Mouse (Mus musculus) CH12.LX (cell line): ENCODE measurements around the gene Sacs. TPM values are rescaled to one million over a fixed set of nuclear protein-coding genes. Genes with fewer than 3 reads are reported as not detected.

Experiments
- DNase-seq: peaks from one replicate; pipeline ENCODE4 v3.0.0-alpha.2; 2013; ENCODE audit errors: extremely low read depth
- H3K27ac ChIP-seq: 2 replicates; pipeline ENCODE4 v1.5.1; 2012; ENCODE audit warnings: low read depth, mild to moderate bottlenecking, control low read depth, moderate library complexity; ENCODE audit not compliant: insufficient read depth
- H3K27me3 ChIP-seq: replicated peaks from 2 replicates; pipeline ENCODE3; 2012; ENCODE audit warnings: inconsistent platforms
- H3K36me3 ChIP-seq, 2 experiments: replicated peaks in 1 of 2; 2 replicates each; pipeline versions ENCODE3 to v1.6.1; 2012; ENCODE audit warnings: inconsistent platforms in 1 of 2, low read length in 1 of 2, mild to moderate bottlenecking in 1 of 2, mixed read lengths in 1 of 2, moderate library complexity in 1 of 2; ENCODE audit not compliant: control insufficient read depth in 1 of 2, insufficient read depth in 1 of 2
- H3K4me1 ChIP-seq, 2 experiments: 2 replicates each; pipeline ENCODE4 v1.6.1; 2012; ENCODE audit warnings: inconsistent platforms in 1 of 2, moderate library complexity in 1 of 2; ENCODE audit not compliant: insufficient read depth in 2 of 2, control insufficient read depth in 1 of 2
- H3K4me2 ChIP-seq: 2 replicates; pipeline ENCODE4 v1.6.1; 2012; ENCODE audit warnings: low read depth, mild to moderate bottlenecking, control low read depth; ENCODE audit not compliant: poor library complexity, insufficient read depth, severe bottlenecking
- H3K4me3 ChIP-seq, 3 experiments: fragments of 150-350 bp in 1 of 3; sonication (generic) in 1 of 3; replicated peaks in 1 of 3; 2 replicates each; pipeline versions ENCODE3 to v1.5.1; 2011 to 2012; ENCODE audit warnings: low read depth in 2 of 3, low read length in 2 of 3, mild to moderate bottlenecking in 2 of 3, moderate library complexity in 2 of 3, control low read depth in 1 of 3, improper control_type of control experiment in 1 of 3, inconsistent platforms in 1 of 3, mixed read lengths in 1 of 3; ENCODE audit not compliant: poor library complexity in 1 of 3
- H3K79me2 ChIP-seq: replicated peaks from 2 replicates; pipeline ENCODE4 v1.6.1; 2012; ENCODE audit warnings: mild to moderate bottlenecking, moderate library complexity; ENCODE audit not compliant: control insufficient read depth, poor library complexity, insufficient read depth, severe bottlenecking; ENCODE audit errors: extremely low read depth
- H3K9ac ChIP-seq: 2 replicates; pipeline ENCODE4 v1.6.1; 2012; ENCODE audit warnings: low read depth, mild to moderate bottlenecking, control low read depth, moderate library complexity; ENCODE audit not compliant: insufficient read depth
- H3K9me3 ChIP-seq: replicated peaks from 2 replicates; pipeline ENCODE3; 2012; ENCODE audit warnings: low read length, inconsistent platforms, mixed read lengths
- BHLHE40 ChIP-seq: IDR thresholded peaks from 2 replicates; pipeline ENCODE4 v1.6.1; 2011; ENCODE audit warnings: mild to moderate bottlenecking, low read depth, low read length, improper control_type of control experiment
- CHD1 ChIP-seq: IDR thresholded peaks from 2 replicates; pipeline ENCODE4 v1.6.1; 2012; ENCODE audit warnings: low read depth, low read length, improper control_type of control experiment, inconsistent platforms
- CHD2 ChIP-seq: IDR thresholded peaks from 2 replicates; pipeline ENCODE4 v1.6.1; 2011; ENCODE audit warnings: low read length, improper control_type of control experiment
- CTCF ChIP-seq, 2 experiments: IDR thresholded peaks in 1 of 2; conservative IDR thresholded peaks in 1 of 2; 2 replicates each; pipeline ENCODE4 v1.5.1; 2011 to 2012; ENCODE audit warnings: low read depth in 2 of 2, low read length in 2 of 2, improper control_type of control experiment in 1 of 2, inconsistent platforms in 1 of 2, mild to moderate bottlenecking in 1 of 2, moderate library complexity in 1 of 2
- ELF1 ChIP-seq: IDR thresholded peaks from 2 replicates; pipeline ENCODE4 v1.6.1; 2014; ENCODE audit warnings: low read depth, mild to moderate bottlenecking, inconsistent platforms, low read length, improper control_type of control experiment
- ETS1 ChIP-seq: conservative IDR thresholded peaks from 2 replicates; pipeline ENCODE4 v1.6.1; 2012; ENCODE audit warnings: low read depth, mild to moderate bottlenecking, inconsistent platforms, low read length, improper control_type of control experiment, moderate library complexity
- HCFC1 ChIP-seq: IDR thresholded peaks from 2 replicates; pipeline ENCODE4 v1.6.1; 2012; ENCODE audit warnings: low read depth, mild to moderate bottlenecking, inconsistent platforms, low read length, improper control_type of control experiment
- KAT2A ChIP-seq: IDR thresholded peaks from 2 replicates; pipeline ENCODE4 v1.6.1; 2012; ENCODE audit warnings: low read length, improper control_type of control experiment, inconsistent platforms; ENCODE audit not compliant: insufficient replicate concordance
- MAX ChIP-seq: IDR thresholded peaks from 2 replicates; pipeline ENCODE4 v1.6.1; 2011; ENCODE audit warnings: low read length, improper control_type of control experiment
- MAZ ChIP-seq: IDR thresholded peaks from 2 replicates; pipeline ENCODE4 v1.6.1; 2012; ENCODE audit warnings: low read depth, mild to moderate bottlenecking, inconsistent platforms, low read length, improper control_type of control experiment, moderate library complexity
- MXI1 ChIP-seq: IDR thresholded peaks from 2 replicates; pipeline ENCODE4 v1.6.1; 2011; ENCODE audit warnings: mild to moderate bottlenecking, low read depth, low read length, improper control_type of control experiment
- MYC ChIP-seq: IDR thresholded peaks from 2 replicates; pipeline ENCODE4 v1.6.1; 2011; ENCODE audit warnings: low read depth, mild to moderate bottlenecking, improper control_type of control experiment, low read length
- POLR2A ChIP-seq: IDR thresholded peaks from 2 replicates; pipeline ENCODE4 v1.6.1; 2011; ENCODE audit warnings: low read depth, mild to moderate bottlenecking, improper control_type of control experiment, low read length
- RAD21 ChIP-seq: IDR thresholded peaks from 2 replicates; pipeline ENCODE4 v1.6.1; 2011; ENCODE audit warnings: low read depth, mild to moderate bottlenecking, low read length, improper control_type of control experiment, moderate library complexity
- TBP ChIP-seq: conservative IDR thresholded peaks from 2 replicates; pipeline ENCODE4 v1.6.1; 2011; ENCODE audit warnings: low read depth, low read length, improper control_type of control experiment
- TCF12 ChIP-seq: IDR thresholded peaks from 2 replicates; pipeline ENCODE4 v1.6.1; 2014; ENCODE audit warnings: low read depth, mild to moderate bottlenecking, inconsistent platforms, low read length, improper control_type of control experiment
- UBTF ChIP-seq: IDR thresholded peaks from 2 replicates; pipeline ENCODE4 v1.6.1; 2012; ENCODE audit warnings: low read depth, mild to moderate bottlenecking, inconsistent platforms, low read length, improper control_type of control experiment, moderate library complexity
- USF1 ChIP-seq: IDR thresholded peaks from 2 replicates; pipeline ENCODE4 v1.6.1; 2014; ENCODE audit warnings: low read depth, mild to moderate bottlenecking, inconsistent platforms, low read length, improper control_type of control experiment
- ZC3H11A ChIP-seq: IDR thresholded peaks from 2 replicates; pipeline ENCODE4 v1.6.1; 2012; ENCODE audit warnings: low read depth, mild to moderate bottlenecking, inconsistent platforms, low read length, improper control_type of control experiment
- ZKSCAN1 ChIP-seq: IDR thresholded peaks from 2 replicates; pipeline ENCODE4 v1.6.1; 2012; ENCODE audit warnings: low read depth, inconsistent platforms, low read length, improper control_type of control experiment, borderline replicate concordance
- ZMIZ1 ChIP-seq: IDR thresholded peaks from 2 replicates; pipeline ENCODE4 v1.6.1; 2012; ENCODE audit warnings: low read depth, mild to moderate bottlenecking, inconsistent platforms, low read length, improper control_type of control experiment
- dilution Hi-C: fragments of 300-500 bp; cut with MboI; formaldehyde crosslinking; loops from 2 replicates; pipeline ENCODE4 v1.14.3; 2020; ENCODE audit warnings: low sequenced_read_pairs; ENCODE audit not compliant: extremely low pct_unique_long_range_greater_than_20kb, extremely low pct_ligation_motif_present
- in situ Hi-C: fragments of 300-500 bp; cut with MboI; formaldehyde crosslinking; loops from 3 replicates; pipeline ENCODE4 v1.14.3; 2019; ENCODE audit warnings: low sequenced_read_pairs, low pct_ligation_motif_present, low pct_unique_long_range_greater_than_20kb, mixed read lengths
- polyA plus RNA-seq: library from polyadenylated mRNA; unstranded; fragments of >175 nt; gene quantifications from 2 replicates; pipeline ENCODE4 v1.2.1, GENCODE M21; 2012; ENCODE audit warnings: low read depth; ENCODE audit not compliant: insufficient read length
- total RNA-seq, 2 experiments: library from RNA; depleted of rRNA; stranded (reverse); fragments of 300-350 nt in 1 of 2; fragments of >200 nt in 1 of 2; gene quantifications; 2 replicates each; pipeline ENCODE4 v1.2.3; 2012 to 2014

The Sacs gene
- total and polyA plus RNA-seq, 3 experiments = 5.3 to 6.7 (median 6.6) TPM

DNA sequence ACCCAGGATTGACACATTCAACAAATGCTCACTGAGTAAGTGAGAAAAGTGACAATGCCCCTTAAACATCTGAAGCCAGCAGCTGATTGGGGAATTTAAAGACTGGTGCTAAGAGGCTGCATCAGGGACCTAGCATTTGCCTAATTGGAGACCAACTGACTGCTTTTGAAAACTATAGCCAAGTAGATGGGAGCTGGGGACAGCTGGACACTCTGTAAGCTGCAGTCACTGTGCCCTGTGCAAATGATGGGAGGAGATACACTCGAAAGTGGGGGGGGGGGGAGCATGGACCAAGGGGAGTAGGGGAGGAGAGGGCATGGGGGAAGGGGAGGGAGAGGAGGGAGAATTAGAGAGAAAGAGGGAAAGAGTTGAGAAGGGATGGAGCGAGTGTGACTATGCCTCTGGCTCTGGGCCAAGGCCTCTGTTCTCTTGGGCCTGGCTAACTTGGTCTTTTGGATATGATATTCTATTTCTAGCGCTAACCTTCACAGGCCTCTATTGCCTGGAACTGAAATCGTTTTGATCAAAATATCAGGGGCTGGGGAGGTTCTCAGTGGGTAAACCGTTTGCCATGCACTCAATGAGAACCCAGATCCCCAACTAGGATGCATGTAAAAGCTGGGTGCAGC lies 97.7 kb downstream of the Sacs start:
- no peak for DNase-seq
- dilution Hi-C loops = no loop called here
- in situ Hi-C loops = no loop called here

DNA sequence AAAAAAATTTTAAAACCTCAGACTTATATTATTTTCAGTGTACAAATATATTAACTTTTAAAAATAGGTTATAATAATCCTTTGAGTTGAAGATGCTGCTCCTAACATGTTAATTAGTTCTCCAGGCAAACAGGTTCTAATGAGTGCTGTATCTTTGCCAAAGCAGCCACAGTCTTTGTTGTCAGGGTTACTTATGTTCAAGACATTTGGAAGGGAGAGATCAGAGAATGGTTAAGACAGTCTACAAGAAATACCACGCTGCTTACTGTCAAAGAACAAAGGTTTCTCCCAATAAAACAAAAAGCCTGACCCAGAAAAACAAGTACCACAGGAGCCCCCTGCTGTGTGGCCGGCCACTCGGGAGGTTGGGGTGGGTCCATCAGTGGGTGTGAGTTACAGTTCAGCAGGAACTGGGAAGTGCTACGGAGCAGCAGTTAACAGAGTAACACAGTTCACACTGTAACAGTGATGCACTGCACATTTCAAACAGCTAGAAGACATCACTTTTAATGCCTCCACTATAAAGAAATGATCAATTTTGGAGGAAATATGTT lies 98.9 kb downstream of the Sacs start:
- dilution Hi-C loops (no loop called here), in situ Hi-C loops (no loop called here)
- DNase-seq = no peak
- Histone ChIP-seq H3K9me3 (no peaks in the 10 kb centered on the region), H3K4me2 (no peak overlapping the region), H3K36me3 (no peaks in the 10 kb centered on the region), H3K9ac (no peak overlapping the region), H3K27me3 (no peaks in the 10 kb centered on the region), H3K27ac (no peak overlapping the region), H3K4me3 (no peak overlapping the region), H3K79me2 (no peaks in the 10 kb centered on the region), H3K4me1 (no peaks in the 10 kb centered on the region)
- no peak for TF ChIP-seq MYC
- no peak for TF ChIP-seq TBP
- no peak for TF ChIP-seq TCF12
- TF ChIP-seq MXI1 = no peak
- TF ChIP-seq ETS1 = no peak
- TF ChIP-seq USF1 = no peak
- no peak for TF ChIP-seq HCFC1
- no peak for TF ChIP-seq RAD21
- TF ChIP-seq ZKSCAN1 = no peak
- no peak for TF ChIP-seq KAT2A
- TF ChIP-seq UBTF = no peak
- no peak for TF ChIP-seq MAZ
- no peak for TF ChIP-seq ZC3H11A

More for the DNA sequence above, 97.7 kb downstream of the Sacs start:
- TF ChIP-seq ZMIZ1 (no peak), USF1 (no peak), CTCF (conservative IDR thresholded peaks at IDR 0.05 in 1 of 2, IDR thresholded peaks at IDR 0.05 in 1 of 2; ENCODE audit: low read depth in 2 of 2, low read length in 2 of 2) (no peak), CHD1 (no peak), KAT2A (no peak), POLR2A (no peak), ELF1 (no peak), UBTF (no peak), BHLHE40 (no peak), ZKSCAN1 (no peak), MAX (no peak), CHD2 (no peak), ZC3H11A (no peak)
- H3K4me3 ChIP-seq = no peak overlapping the region
- H3K9ac ChIP-seq = no peak overlapping the region
- H3K4me2 ChIP-seq = no peak overlapping the region
- H3K4me1 ChIP-seq = no peaks in the 10 kb centered on the region
- no peaks in the 10 kb centered on the region for H3K9me3 ChIP-seq
- H3K27me3 ChIP-seq = no peaks in the 10 kb centered on the region
- H3K36me3 ChIP-seq = no peaks in the 10 kb centered on the region
- no peak overlapping the region for H3K27ac ChIP-seq
- H3K79me2 ChIP-seq = no peaks in the 10 kb centered on the region
